Mouse (Mus musculus): Measurements from ENCODE around the gene Ptprk. TPM values are rescaled to one million over a fixed set of nuclear protein-coding genes. Genes with fewer than 3 reads are reported as not detected.

Gene Ptprk
- total and polyA plus RNA-seq, 2 experiments from 2014 or later: 25.6 to 70.3 TPM

DNA sequence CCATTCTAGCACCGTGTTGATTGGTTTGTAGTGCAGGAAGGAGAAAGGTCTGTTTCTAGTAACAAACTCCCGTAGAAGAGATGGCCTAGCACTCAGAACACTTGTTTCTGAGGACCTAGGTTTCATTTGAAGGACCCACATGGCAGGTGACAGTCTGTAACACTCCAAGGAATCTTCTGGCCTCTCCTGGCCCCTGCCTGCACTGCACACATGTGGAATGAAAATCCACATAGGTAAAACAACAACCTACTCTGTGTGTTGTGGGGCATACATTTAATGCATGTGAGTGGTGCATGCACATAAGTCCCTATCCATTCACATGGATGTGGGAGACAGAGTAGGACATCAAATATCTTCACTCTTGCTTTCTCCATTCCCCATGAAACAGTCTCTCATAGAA, 204.1 kb downstream of the Ptprk start:
- Histone ChIP-seq H3K27me3 (ENCODE audit: control insufficient read depth, insufficient read depth, low read length) (no peaks in the 10 kb centered on the region), H3K4me1 (ENCODE audit: control insufficient read depth, insufficient read depth) (no peaks in the 10 kb centered on the region), H3K4me2 (ENCODE audit: low read depth, low read length) (no peak overlapping the region), H3K9ac (replicated peaks; ENCODE audit: low read depth, low read length) (no peak overlapping the region), H3K36me3 (replicated peaks; ENCODE audit: control insufficient read depth, insufficient read depth, low read length) (no peaks in the 10 kb centered on the region; the same call in 1 of the 2 replicates), H3K4me3 (ENCODE audit: low read depth, low read length) (no peak overlapping the region), H3K27ac (ENCODE audit: low read depth) (no peak overlapping the region), H3K9me3 (replicated peaks; ENCODE audit: control insufficient read depth, low read length) (no peaks in the 10 kb centered on the region)
- TF ChIP-seq EP300 (IDR thresholded peaks at IDR 0.05; ENCODE audit: low read depth): no peak
- 80% methylated on average over 2 of the region's 2 CpGs for WGBS
- no peak for DNase-seq (ENCODE audit: low spot score)
- no peak for ATAC-seq (ENCODE audit: insufficient read depth, low read depth)

- Histone ChIP-seq H3K4me3 (ENCODE audit: low read depth, low read length) (no peak overlapping the region), H3K4me1 (ENCODE audit: control insufficient read depth, insufficient read depth) (no peaks in the 10 kb centered on the region), H3K9ac (replicated peaks; ENCODE audit: low read depth, low read length) (no peak overlapping the region), H3K9me3 (replicated peaks; ENCODE audit: control insufficient read depth, low read length) (no peaks in the 10 kb centered on the region), H3K4me2 (ENCODE audit: low read depth, low read length) (no peak overlapping the region), H3K27ac (ENCODE audit: low read depth) (no peak overlapping the region), H3K27me3 (ENCODE audit: control insufficient read depth, insufficient read depth, low read length) (no peaks in the 10 kb centered on the region), H3K36me3 (replicated peaks; ENCODE audit: control insufficient read depth, insufficient read depth, low read length) (no peaks in the 10 kb centered on the region)
- ATAC-seq (ENCODE audit: insufficient read depth, low read depth) (no peak), DNase-seq (ENCODE audit: low spot score) (no peak)
- TF ChIP-seq EP300 (IDR thresholded peaks at IDR 0.05; ENCODE audit: low read depth): no peak
- TF ChIP-seq CTCF (IDR thresholded peaks at IDR 0.05; ENCODE audit: low read depth): no peak
- WGBS: 73% methylated on average over 1 of the region's 1 CpGs
These were observed 222.9 kb downstream of the Ptprk start for GRCm38 (mm10) chr10:28297531-28297930.

DNA sequence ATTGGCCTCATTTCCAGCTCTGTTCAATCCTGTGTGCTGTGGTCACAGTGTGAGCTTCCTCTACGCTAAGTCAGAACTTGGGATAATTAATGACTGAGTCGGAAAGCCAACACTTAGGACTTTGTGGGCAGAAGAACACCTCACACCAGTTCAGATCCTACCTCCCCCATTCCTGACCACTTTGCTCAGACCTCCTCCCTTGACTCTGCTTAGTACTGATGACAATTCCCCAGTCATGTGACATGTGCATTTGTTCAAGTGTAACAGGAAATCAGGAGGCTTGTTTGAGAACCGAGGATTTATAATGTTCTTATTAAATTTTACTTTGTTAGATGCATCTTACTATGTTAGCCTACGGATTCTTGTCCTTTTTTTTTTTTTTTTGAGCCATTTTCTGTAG, 224.6 kb downstream of the Ptprk start:
- ATAC-seq (ENCODE audit: insufficient read depth, low read depth) (no peak), DNase-seq (ENCODE audit: low spot score) (no peak)
- Histone ChIP-seq H3K9me3 (replicated peaks; ENCODE audit: control insufficient read depth, low read length) (no peaks in the 10 kb centered on the region), H3K27ac (ENCODE audit: low read depth) (no peak overlapping the region), H3K9ac (replicated peaks; ENCODE audit: low read depth, low read length) (no peak overlapping the region), H3K36me3 (replicated peaks; ENCODE audit: control insufficient read depth, insufficient read depth, low read length) (no peaks in the 10 kb centered on the region), H3K4me2 (ENCODE audit: low read depth, low read length) (no peak overlapping the region), H3K27me3 (ENCODE audit: control insufficient read depth, insufficient read depth, low read length) (no peaks in the 10 kb centered on the region), H3K4me1 (ENCODE audit: control insufficient read depth, insufficient read depth) (no peaks in the 10 kb centered on the region), H3K4me3 (ENCODE audit: low read depth, low read length) (no peak overlapping the region)
- TF ChIP-seq CTCF (IDR thresholded peaks at IDR 0.05; ENCODE audit: low read depth) (no peak), EP300 (IDR thresholded peaks at IDR 0.05; ENCODE audit: low read depth) (no peak)
- 85% methylated on average over 4 of the region's 4 CpGs for WGBS

DNA sequence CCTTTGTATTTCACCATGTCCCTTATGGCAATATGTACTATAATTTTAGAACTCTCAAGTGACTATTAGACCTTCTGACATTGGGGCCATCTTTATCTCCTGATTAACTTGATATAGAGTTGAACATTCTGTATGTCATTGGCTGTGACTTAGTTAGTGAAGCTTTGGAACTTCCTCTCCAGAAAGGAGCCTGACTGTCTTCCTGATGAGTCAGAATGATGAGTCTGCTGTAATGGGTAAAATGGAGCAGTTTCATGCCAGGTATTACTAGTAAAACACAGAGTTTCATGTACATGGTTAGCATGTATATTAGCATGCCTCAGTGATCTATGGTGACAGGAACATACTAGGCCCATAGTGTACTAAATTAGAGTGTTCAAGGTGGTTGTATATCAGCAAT, 229.2 kb downstream of the Ptprk start:
- no peak overlapping the region for H3K9ac ChIP-seq (replicated peaks; ENCODE audit: low read depth, low read length)
- no peak overlapping the region for H3K4me2 ChIP-seq (ENCODE audit: low read depth, low read length)
- H3K27ac ChIP-seq (ENCODE audit: low read depth): no peak overlapping the region
- no peaks in the 10 kb centered on the region for H3K36me3 ChIP-seq (replicated peaks; ENCODE audit: control insufficient read depth, insufficient read depth, low read length)
- H3K9me3 ChIP-seq (replicated peaks; ENCODE audit: control insufficient read depth, low read length): no peaks in the 10 kb centered on the region
- H3K27me3 ChIP-seq (ENCODE audit: control insufficient read depth, insufficient read depth, low read length): no peaks in the 10 kb centered on the region
- TF ChIP-seq CTCF (IDR thresholded peaks at IDR 0.05; ENCODE audit: low read depth) (no peak), EP300 (IDR thresholded peaks at IDR 0.05; ENCODE audit: low read depth) (no peak)
- no peak overlapping the region for H3K4me3 ChIP-seq (ENCODE audit: low read depth, low read length)
- ATAC-seq (ENCODE audit: insufficient read depth, low read depth): no peak
- H3K4me1 ChIP-seq (ENCODE audit: control insufficient read depth, insufficient read depth): peaks cover 12% of the 10 kb centered on the region; the same call in 1 of the 2 replicates
- DNase-seq (ENCODE audit: low spot score): no peak

DNA sequence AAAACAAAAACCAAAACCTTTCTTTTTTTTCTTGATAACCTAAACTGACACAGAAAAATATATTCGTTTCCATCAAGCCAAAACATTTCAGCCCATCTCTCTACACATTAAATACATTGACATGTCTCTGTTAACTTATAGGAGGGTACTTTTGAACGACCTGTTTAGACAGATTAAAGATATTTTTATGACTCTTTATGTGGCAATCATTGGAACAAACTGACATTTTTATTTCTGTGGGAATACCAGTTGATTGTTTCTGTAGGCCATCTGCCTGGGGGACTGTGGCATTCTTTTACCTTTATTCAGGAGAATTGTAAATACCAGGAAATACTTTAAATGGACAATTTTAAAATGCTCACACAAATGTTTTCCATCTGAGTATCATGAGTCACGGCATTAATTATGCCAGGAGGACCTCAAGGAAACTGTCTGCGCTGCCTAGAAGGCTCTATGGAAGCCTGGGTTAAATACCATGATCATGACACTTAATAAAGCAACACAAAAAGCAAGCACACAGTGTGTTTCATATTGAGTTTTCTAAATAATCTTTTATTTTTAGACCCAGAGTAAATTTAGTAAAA, 229.8 kb downstream of the Ptprk start:
- no peak overlapping the region for H3K27ac ChIP-seq (ENCODE audit: low read depth)
- H3K27me3 ChIP-seq (ENCODE audit: control insufficient read depth, insufficient read depth, low read length): no peaks in the 10 kb centered on the region
- H3K9me3 ChIP-seq (replicated peaks; ENCODE audit: control insufficient read depth, low read length): no peaks in the 10 kb centered on the region
- no peak overlapping the region for H3K4me2 ChIP-seq (ENCODE audit: low read depth, low read length)
- WGBS: 75% methylated on average over 4 of the region's 4 CpGs
- no peak overlapping the region for H3K4me3 ChIP-seq (ENCODE audit: low read depth, low read length)
- TF ChIP-seq CTCF (IDR thresholded peaks at IDR 0.05; ENCODE audit: low read depth) (no peak), EP300 (IDR thresholded peaks at IDR 0.05; ENCODE audit: low read depth) (no peak)
- no peak for ATAC-seq (ENCODE audit: insufficient read depth, low read depth)
- H3K36me3 ChIP-seq (replicated peaks; ENCODE audit: control insufficient read depth, insufficient read depth, low read length): no peaks in the 10 kb centered on the region
- peaks cover 12% of the 10 kb centered on the region; the same call in 1 of the 2 replicates for H3K4me1 ChIP-seq (ENCODE audit: control insufficient read depth, insufficient read depth)
- DNase-seq (ENCODE audit: low spot score): no peak
- H3K9ac ChIP-seq (replicated peaks; ENCODE audit: low read depth, low read length): no peak overlapping the region

GRCm38 (mm10) chr10:28306451-28307086, 231.9 kb downstream of the Ptprk start:
- Histone ChIP-seq H3K9ac (replicated peaks; ENCODE audit: low read depth, low read length) (no peak overlapping the region), H3K4me3 (ENCODE audit: low read depth, low read length) (no peak overlapping the region), H3K4me1 (ENCODE audit: control insufficient read depth, insufficient read depth) (peaks cover 12% of the 10 kb centered on the region; the same call in 1 of the 2 replicates), H3K27ac (ENCODE audit: low read depth) (no peak overlapping the region), H3K36me3 (replicated peaks; ENCODE audit: control insufficient read depth, insufficient read depth, low read length) (no peaks in the 10 kb centered on the region), H3K4me2 (ENCODE audit: low read depth, low read length) (0 out of 2 replicates have a peak overlapping the region, but pooled peaks have one; percentile 15), H3K9me3 (replicated peaks; ENCODE audit: control insufficient read depth, low read length) (no peaks in the 10 kb centered on the region), H3K27me3 (ENCODE audit: control insufficient read depth, insufficient read depth, low read length) (no peaks in the 10 kb centered on the region)
- TF ChIP-seq CTCF (IDR thresholded peaks at IDR 0.05; ENCODE audit: low read depth) (no peak), EP300 (IDR thresholded peaks at IDR 0.05; ENCODE audit: low read depth) (no peak)
- DNase-seq (ENCODE audit: low spot score) (no peak), ATAC-seq (ENCODE audit: insufficient read depth, low read depth) (no peak)
- 29% methylated on average over 6 of the region's 6 CpGs for WGBS
